Mouse (Mus musculus) kidney, adult 18-20 months (tissue): ENCODE measurements at regions not wholly inside any gene's neighbourhood (a gene's known extent, or its start where the extent isn't known, plus 50 kb on each side); places are given as distances from the start of the nearest gene placed in this dataset.

Experiments used
- DNase-seq: peaks from one replicate; pipeline ENCODE4 v3.0.0; 2021

DNA sequence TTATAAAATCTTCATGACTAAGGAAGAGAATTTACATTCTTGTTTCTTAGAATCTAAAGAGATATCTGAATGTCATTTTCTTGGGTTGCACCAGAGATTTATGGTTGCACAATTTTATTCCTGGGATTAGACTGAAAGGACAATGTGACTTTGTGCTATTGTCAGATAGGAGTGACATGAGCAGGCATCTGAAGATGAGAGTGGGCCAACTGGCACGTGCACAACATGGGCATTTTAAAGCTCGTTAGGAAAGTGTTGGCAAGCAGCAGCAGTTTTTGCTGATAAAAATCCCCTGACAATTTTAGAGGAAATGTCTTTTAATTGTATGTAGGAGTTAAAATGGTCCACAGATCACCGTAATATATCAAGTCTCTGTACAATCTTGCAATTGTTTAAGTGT is 178.9 kb upstream of the Tecrl start:
- no peak for DNase-seq

DNA sequence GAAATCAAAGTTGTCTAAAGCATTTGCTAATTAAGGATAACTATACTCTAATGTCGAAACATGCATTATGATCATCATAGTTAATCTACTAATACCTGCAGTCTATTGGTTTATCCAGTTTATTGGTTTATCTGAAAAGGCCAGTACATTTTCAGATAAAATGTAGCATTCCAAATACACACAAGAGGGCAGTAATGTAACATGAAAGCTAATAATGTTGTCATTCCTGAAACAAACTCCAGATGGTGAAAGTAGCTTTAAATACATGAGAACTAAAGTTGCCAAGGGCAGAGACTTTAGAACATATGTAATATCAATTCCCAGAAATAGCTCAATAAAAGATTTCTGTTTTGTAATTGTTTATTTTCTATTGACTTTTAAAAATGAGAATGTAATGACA is 163.7 kb upstream of the Tecrl start:
- no peak for DNase-seq

DNA sequence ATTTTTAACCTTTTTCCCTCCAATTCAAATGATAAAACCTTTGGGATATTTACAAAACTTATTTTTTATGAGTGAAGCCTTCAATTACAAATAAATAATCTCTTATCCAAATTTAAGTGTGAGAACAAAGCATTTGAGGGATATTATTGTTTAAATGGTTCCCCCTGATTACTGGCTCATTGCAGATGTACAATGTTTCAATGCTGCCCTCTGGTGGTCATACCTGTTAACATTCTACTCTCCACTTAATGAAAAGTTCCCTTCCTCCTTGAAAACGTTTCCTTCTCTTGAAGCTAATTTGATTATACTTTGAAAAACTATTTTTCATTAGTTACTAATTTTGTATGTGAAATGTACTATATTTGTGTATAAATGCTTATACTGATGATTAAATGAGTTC is 129.1 kb upstream of the Tecrl start:
- DNase-seq, result no peak

DNA sequence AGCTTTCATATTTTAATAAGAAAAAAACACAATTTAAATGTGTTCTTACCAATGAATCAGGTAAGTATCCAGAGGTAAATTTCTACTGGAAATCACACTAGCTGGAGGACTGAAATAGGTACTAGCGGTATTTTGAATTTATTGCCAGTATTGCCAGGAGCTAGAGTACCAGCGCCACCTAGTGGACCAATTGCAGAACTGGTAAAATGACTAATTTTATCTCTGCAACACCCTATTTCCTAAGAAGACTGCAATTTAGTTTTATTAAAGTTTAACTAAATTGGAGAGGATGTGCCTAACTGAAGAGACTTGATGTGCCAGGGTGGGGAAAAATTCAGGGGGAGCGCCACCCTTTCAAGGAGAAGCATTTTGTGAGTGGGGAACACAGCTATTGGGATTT is 85.3 kb upstream of the Tecrl start:
- DNase-seq, result peak; percentile 5

DNA sequence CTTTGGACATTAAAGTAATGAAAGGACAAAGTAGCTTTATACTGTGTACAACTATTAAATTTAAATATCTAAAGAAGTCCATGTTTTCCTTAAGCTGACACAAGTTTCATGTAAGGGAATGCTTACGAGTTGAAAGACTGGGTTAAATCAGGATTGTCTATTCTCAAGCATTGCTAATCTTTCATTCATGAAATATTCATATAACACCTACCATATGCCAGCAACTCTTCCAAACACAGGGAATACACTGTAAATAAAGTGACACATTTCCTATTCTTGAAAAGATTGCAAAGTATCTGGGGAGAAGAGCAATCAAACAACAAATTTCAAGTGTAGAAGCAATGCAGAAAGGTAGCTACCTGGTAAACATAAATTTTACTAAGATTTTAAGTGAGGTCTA is 81.5 kb upstream of the Tecrl start:
- no peak for DNase-seq

DNA sequence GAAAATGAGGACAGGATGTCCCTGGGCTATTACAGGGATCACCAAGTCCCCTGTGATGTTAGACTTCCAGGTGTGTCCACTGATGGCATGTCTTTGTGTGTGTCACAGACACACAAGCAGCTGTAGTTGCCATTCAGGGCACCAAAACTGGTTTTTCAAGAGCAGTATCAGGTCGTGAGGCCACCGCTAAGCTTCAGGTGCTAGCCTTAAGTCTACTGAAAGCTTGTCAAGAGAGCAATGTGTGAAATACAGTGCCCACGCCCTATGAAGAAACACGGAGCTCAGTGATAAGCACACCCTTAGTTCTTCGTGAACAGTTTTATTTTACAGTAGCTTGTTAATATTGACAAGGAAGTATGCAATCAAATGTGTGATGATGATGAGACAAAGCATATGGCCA is 66.7 kb upstream of the Tecrl start:
- no peak for DNase-seq

DNA sequence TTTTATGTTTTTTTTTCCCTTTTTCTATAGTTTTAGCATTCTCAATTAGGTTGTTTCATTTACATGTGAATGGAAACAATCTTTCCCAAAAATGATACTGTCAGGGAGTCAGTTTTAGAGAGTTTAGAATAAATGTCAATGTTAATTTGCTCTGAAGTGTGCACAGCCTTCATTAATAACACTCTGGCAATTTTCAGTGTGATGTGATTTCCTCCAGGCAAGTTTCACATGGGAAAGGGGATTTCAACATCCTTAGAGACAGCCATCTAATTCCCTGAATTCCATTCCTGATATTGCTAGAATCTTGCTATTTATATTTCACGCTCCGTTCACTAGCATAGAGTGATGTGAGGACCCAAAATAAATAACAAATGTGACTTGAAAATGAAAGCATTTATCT is 55.2 kb upstream of the Tecrl start:
- no peak for DNase-seq

DNA sequence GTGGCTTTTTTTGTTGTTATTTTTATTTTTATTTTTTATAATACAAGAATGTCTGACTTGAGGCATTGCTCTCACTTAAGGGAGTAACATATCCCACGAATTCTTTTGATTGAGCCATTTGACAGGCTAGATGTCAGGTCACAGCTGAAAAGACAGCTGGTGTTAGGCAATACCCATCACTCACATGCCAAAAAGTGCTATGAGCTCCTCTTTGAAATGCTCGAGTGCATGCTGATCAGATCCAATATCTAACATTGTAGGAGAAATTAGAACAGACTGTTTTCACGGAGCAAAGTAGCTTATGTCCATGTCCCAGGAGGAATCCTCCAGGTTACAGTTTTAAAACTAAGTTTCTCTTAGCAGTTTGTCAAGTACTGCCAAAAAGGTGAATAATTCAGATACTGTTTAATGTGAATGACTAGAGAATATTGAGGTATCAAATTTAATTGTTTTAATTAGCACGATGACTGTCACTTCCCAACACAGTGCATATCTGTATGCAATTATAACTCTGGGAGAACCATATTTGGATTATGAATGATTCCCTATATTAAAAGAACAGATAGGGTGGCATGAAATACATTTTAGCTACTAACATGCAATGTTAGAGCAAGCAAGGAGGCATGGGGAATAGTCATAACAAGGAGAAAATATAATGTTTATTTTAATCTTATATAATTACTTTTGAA is 50.4 kb upstream of the Tecrl start:
- no peak for DNase-seq
